Mouse (Mus musculus): Measurements from ENCODE around the gene Slc41a3.

Slc41a3 gene

DNA sequence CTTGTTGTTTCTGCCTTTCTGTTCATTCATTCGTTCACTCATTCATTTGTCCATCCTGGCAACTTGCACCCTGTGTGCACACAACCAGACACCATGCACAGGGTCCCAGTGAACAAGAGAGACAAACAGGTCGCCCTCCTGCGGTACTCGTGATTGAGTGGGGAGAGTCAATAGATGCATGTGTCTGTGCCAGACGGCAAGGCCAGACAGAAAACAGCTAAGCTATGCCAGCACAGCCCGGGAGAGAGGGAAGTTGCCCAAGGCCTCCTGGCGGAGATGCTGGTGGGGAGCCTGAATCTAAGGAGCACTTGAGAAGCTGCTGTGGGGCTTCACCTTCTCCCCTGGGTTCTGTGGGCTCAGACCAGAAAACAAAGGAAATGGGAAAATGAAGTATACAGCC, 10.8 kb downstream of the Slc41a3 start:
- no peaks in the 10 kb centered on the region for H3K4me1 ChIP-seq (replicated peaks; ENCODE audit: low read depth, low read length)
- no peak for TF ChIP-seq POU5F1 (IDR thresholded peaks at IDR 0.05; ENCODE audit: borderline replicate concordance, low read length)
- no peak for TF ChIP-seq CTCF (conservative IDR thresholded peaks at IDR 0.05; ENCODE audit: low read length)
- TF ChIP-seq NANOG (IDR thresholded peaks at IDR 0.05; ENCODE audit: borderline replicate concordance, low read length) = no peak

DNA sequence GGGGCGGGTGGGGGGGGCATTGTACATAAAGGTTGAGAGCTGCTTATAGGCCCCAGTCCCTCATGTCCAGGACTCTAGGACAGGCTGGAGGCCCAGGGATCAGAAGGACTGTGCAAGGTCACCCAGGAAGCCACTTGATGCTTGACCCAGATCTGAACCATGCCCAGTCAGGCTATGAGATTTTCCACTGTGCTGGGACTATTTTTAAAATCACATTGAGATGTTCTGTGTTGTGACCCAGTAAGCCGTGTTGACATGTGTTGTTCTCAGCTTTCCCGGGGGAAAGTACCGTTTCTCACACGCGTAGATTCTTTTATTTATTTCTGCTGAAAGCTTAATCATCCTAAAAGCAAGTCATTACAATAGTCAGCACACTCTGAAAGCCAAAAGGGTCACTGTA, 11.5 kb downstream of the Slc41a3 start:
- no peaks in the 10 kb centered on the region for H3K4me1 ChIP-seq (replicated peaks; ENCODE audit: low read depth, low read length)

More for the DNA sequence above, 10.8 kb downstream of the Slc41a3 start:
- Histone ChIP-seq H3K27me3 (ENCODE audit: insufficient read depth, low read length) (peaks cover 13% of the 10 kb centered on the region; the same call in 1 of the 2 replicates), H3K36me3 (ENCODE audit: insufficient read depth, low read length) (no peaks in the 10 kb centered on the region), H3K4me3 (replicated peaks; ENCODE audit: low read length) (no peak overlapping the region), H3K9me3 (ENCODE audit: low read length) (no peaks in the 10 kb centered on the region)

DNA sequence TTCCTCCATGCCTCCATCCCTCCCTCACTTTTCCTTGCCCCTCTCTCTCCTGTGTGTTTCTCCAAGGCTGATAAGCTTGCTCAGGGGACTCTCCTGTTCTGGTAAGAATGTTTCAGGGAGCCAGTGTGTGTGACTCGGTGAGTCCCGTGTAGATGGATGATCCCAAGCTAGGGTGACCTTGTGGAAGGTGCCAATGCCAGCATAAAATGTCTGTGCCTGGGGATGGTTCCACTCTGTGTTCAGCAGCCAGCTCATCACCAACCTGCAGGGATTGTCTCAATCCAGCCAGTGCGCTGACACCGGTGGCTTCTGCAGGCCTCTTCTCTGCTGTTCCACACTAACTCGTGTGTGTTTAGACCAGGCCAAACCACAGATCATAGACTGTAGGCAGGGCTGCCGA, 12.0 kb downstream of the Slc41a3 start:
- Histone ChIP-seq H3K27me3 (ENCODE audit: insufficient read depth, low read length) (peaks cover 10% of the 10 kb centered on the region; the same call in 1 of the 2 replicates), H3K4me3 (replicated peaks; ENCODE audit: low read length) (no peak overlapping the region), H3K9me3 (ENCODE audit: low read length) (no peaks in the 10 kb centered on the region), H3K4me1 (replicated peaks; ENCODE audit: low read depth, low read length) (no peaks in the 10 kb centered on the region), H3K36me3 (ENCODE audit: insufficient read depth, low read length) (no peaks in the 10 kb centered on the region)
- TF ChIP-seq CTCF (conservative IDR thresholded peaks at IDR 0.05; ENCODE audit: low read length) = no peak

More for the DNA sequence above, 11.5 kb downstream of the Slc41a3 start:
- TF ChIP-seq CTCF (conservative IDR thresholded peaks at IDR 0.05; ENCODE audit: low read length) = no peak
- no peak for TF ChIP-seq NANOG (IDR thresholded peaks at IDR 0.05; ENCODE audit: borderline replicate concordance, low read length)
- TF ChIP-seq POU5F1 (IDR thresholded peaks at IDR 0.05; ENCODE audit: borderline replicate concordance, low read length) = no peak
- peaks cover 12% of the 10 kb centered on the region; the same call in 1 of the 2 replicates for H3K27me3 ChIP-seq (ENCODE audit: insufficient read depth, low read length)
- H3K4me3 ChIP-seq (replicated peaks; ENCODE audit: low read length) = no peak overlapping the region
- H3K36me3 ChIP-seq (ENCODE audit: insufficient read depth, low read length) = no peaks in the 10 kb centered on the region
- H3K9me3 ChIP-seq (ENCODE audit: low read length) = no peaks in the 10 kb centered on the region

DNA sequence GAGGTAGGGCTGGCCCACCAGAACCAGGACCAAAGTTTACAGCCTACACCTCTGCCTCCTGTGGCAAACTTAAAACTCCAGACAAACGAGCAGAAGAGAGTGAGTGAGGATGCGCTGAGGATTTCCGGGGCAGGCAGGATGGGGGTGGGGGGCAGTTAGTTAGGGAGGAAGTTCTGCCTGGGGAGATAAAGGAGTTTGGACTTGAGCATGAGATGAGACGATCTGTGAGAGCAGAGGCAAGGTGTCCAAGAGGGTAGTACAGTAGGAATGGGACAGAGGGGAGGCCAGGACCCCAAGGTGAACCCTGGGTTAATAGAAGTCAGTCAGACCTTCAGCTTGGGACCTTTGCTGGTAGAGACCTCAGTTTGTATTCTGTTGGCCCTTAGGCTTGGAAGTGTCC, 13.7 kb downstream of the Slc41a3 start:
- TF ChIP-seq POU5F1 (IDR thresholded peaks at IDR 0.05; ENCODE audit: borderline replicate concordance, low read length) (no peak), NANOG (IDR thresholded peaks at IDR 0.05; ENCODE audit: borderline replicate concordance, low read length) (no peak), CTCF (conservative IDR thresholded peaks at IDR 0.05; ENCODE audit: low read length) (no peak)

DNA sequence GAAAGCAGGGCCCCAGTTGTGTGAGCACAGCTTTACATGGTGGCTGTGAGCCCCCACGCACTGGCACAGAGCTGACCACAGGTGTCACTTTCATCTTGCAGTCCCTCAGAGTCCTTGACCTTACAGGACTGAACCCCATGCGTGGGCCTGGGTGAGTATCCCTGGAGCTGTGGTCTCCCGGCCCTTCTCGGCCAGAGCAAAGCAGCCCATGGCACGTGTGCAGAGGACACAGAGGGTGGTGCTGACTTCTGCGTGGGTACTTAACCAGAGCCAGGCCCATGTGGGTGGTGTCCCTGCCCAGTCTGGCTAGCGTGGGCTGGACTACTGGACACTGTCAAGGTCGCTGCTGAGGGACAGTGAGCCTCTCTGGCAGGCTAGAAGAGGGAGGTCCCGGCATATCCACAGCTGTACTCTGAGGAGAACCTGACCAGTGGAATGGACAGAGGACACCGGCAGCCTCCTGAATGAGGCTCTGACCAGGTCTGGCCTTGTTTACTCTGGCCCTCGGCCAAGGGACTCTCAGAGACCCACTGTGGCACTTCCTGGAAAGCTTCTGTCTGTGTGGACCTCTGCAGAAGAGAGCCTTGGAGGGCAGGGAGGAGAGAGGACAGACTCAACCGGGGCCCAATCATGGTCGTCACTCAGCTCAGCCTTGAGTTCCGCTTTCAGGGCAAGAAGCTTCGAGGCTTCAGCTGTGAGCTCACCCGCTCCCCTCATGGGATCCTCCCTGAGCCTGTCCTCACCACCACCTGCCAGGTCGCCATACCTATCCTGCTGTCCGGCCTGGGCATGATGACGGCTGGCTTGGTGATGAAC, 14.5 kb downstream of the Slc41a3 start:
- Histone ChIP-seq H3K36me3 (ENCODE audit: insufficient read depth, low read length) (no peaks in the 10 kb centered on the region), H3K4me1 (replicated peaks; ENCODE audit: low read depth, low read length) (no peaks in the 10 kb centered on the region), H3K9me3 (ENCODE audit: low read length) (no peaks in the 10 kb centered on the region), H3K4me3 (replicated peaks; ENCODE audit: low read length) (no peak overlapping the region), H3K27me3 (ENCODE audit: insufficient read depth, low read length) (peaks cover 10% of the 10 kb centered on the region; the same call in 1 of the 2 replicates)
- no peak for TF ChIP-seq NANOG (IDR thresholded peaks at IDR 0.05; ENCODE audit: borderline replicate concordance, low read length)
- no peak for TF ChIP-seq CTCF (conservative IDR thresholded peaks at IDR 0.05; ENCODE audit: low read length)
- TF ChIP-seq POU5F1 (IDR thresholded peaks at IDR 0.05; ENCODE audit: borderline replicate concordance, low read length) = no peak

More for the DNA sequence above, 13.7 kb downstream of the Slc41a3 start:
- no peak overlapping the region for H3K4me3 ChIP-seq (replicated peaks; ENCODE audit: low read length)
- H3K9me3 ChIP-seq (ENCODE audit: low read length) = no peaks in the 10 kb centered on the region
- H3K36me3 ChIP-seq (ENCODE audit: insufficient read depth, low read length) = no peaks in the 10 kb centered on the region
- H3K4me1 ChIP-seq (replicated peaks; ENCODE audit: low read depth, low read length) = no peaks in the 10 kb centered on the region
- H3K27me3 ChIP-seq (ENCODE audit: insufficient read depth, low read length) = peaks cover 10% of the 10 kb centered on the region; the same call in 1 of the 2 replicates

DNA sequence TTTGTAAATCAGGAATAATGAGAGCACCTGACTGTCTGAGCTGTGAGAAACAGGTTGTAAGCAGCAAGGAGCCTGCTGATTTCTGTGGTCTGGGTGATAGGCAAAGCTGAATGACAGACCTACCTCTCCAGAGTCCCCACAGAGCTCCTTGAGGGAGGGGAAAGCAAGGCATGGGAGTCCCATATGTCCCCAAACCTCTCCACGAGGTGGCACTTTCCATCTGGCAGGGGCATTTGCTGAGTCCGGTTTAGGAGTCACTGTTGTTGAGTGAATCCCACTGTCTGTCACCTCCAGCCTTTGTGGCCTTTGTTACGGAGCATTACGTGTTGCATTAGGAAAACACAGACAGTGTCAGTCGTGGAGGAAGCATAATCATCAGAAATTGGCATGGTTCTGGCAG, 15.4 kb downstream of the Slc41a3 start:
- Histone ChIP-seq H3K9me3 (ENCODE audit: low read length) (no peaks in the 10 kb centered on the region), H3K4me1 (replicated peaks; ENCODE audit: low read depth, low read length) (peaks cover 4% of the 10 kb centered on the region)
- TF ChIP-seq POU5F1 (IDR thresholded peaks at IDR 0.05; ENCODE audit: borderline replicate concordance, low read length) (no peak), NANOG (IDR thresholded peaks at IDR 0.05; ENCODE audit: borderline replicate concordance, low read length) (no peak), CTCF (conservative IDR thresholded peaks at IDR 0.05; ENCODE audit: low read length) (no peak)

DNA sequence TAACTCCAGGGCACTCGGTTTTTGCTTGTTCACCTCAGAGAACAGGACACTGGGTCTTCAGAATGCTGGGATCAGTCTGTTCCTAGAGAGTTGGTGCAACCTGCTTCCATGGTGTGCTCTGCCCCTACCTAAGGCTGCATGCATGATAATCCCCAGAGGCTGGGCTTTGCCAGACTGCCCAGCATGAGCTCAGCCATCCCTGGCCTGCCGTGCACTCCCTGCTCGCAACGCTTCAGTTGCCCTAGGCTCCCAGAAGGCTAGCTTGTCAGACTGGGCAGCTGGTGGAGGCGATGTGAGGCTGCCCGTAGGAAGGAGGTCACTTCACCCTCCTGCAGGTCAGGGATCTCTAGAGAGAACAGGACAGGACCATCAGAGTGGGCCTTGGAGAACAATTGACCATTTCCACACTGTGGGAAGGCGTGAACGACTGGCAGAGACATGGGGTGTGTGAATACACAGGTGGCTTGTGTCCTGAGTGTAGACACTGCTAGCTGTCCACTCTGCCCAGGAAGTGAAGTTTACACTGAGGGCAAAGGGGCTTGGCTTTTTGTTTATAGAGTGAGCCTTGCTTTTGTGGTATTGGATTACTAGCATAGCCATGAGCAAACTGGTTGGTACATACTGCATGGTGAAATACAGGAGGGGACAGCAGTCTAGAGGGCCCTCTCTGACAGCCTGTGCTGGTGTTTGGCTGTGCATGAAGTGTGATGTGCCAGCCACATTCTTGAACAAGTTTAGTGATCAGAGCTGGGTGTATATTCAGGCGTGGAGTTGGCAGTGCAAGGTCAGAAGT, 16.5 kb downstream of the Slc41a3 start:
- no peak for TF ChIP-seq NANOG (IDR thresholded peaks at IDR 0.05; ENCODE audit: borderline replicate concordance, low read length)
- no peak for TF ChIP-seq CTCF (conservative IDR thresholded peaks at IDR 0.05; ENCODE audit: low read length)
- TF ChIP-seq POU5F1 (IDR thresholded peaks at IDR 0.05; ENCODE audit: borderline replicate concordance, low read length) = no peak
- Histone ChIP-seq H3K4me3 (replicated peaks; ENCODE audit: low read length) (no peak overlapping the region), H3K36me3 (ENCODE audit: insufficient read depth, low read length) (no peaks in the 10 kb centered on the region), H3K27me3 (ENCODE audit: insufficient read depth, low read length) (peaks cover 10% of the 10 kb centered on the region; the same call in 1 of the 2 replicates), H3K4me1 (replicated peaks; ENCODE audit: low read depth, low read length) (peaks cover 7% of the 10 kb centered on the region), H3K9me3 (ENCODE audit: low read length) (no peaks in the 10 kb centered on the region)

More for the DNA sequence above, 15.4 kb downstream of the Slc41a3 start:
- H3K4me3 ChIP-seq (replicated peaks; ENCODE audit: low read length) = no peak overlapping the region
- peaks cover 10% of the 10 kb centered on the region; the same call in 1 of the 2 replicates for H3K27me3 ChIP-seq (ENCODE audit: insufficient read depth, low read length)
- no peaks in the 10 kb centered on the region for H3K36me3 ChIP-seq (ENCODE audit: insufficient read depth, low read length)

DNA sequence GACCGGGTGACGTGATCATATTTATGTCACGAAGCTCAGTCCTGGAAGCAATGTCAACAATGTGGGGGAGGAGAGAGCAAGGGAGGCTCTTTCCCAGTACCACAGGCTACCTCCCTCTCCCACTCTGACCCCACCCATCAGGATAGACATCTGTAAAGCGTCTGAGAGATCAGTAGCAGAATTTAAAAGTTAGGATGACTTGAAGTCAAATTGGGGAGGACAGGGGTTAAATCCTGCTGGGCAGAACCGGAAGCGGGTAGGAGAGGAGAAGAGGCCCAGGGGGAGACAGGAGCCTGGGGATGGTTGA, 17.0 kb downstream of the Slc41a3 start:
- Histone ChIP-seq H3K4me1 (replicated peaks; ENCODE audit: low read depth, low read length) (peaks cover 7% of the 10 kb centered on the region), H3K9me3 (ENCODE audit: low read length) (no peaks in the 10 kb centered on the region), H3K4me3 (replicated peaks; ENCODE audit: low read length) (no peak overlapping the region), H3K27me3 (ENCODE audit: insufficient read depth, low read length) (peaks cover 12% of the 10 kb centered on the region; the same call in 1 of the 2 replicates), H3K36me3 (ENCODE audit: insufficient read depth, low read length) (no peaks in the 10 kb centered on the region)
- TF ChIP-seq CTCF (conservative IDR thresholded peaks at IDR 0.05; ENCODE audit: low read length) = no peak
- no peak for TF ChIP-seq NANOG (IDR thresholded peaks at IDR 0.05; ENCODE audit: borderline replicate concordance, low read length)
- no peak for TF ChIP-seq POU5F1 (IDR thresholded peaks at IDR 0.05; ENCODE audit: borderline replicate concordance, low read length)
